Mouse (Mus musculus) layer of hippocampus, postnatal 10 days (tissue): Measurements from ENCODE around the gene Fgfr1op. TPM values are rescaled to one million over a fixed set of nuclear protein-coding genes. Genes with fewer than 3 reads are reported as not detected.
"Not testable (repeated sequence)": the region's sequence is repeated elsewhere in the genome, so short reads cannot be mapped to it uniquely, and the experiment has no call there.

Source experiments
- DNase-seq, 2 experiments: peaks; one replicate each; pipeline ENCODE4 v3.0.0; 2021; ENCODE audit warnings: low spot score in 2 of 2
- long read RNA-seq: library from polyadenylated mRNA; stranded (forward); transcript quantifications from one replicate; pipeline ENCODE4 v2.0.0, GENCODE M21; 2023
- total RNA-seq, 2 experiments: library from RNA; stranded (reverse); gene quantifications; 2 replicates each; pipeline ENCODE4 v1.2.3; 2021

Fgfr1op gene
- total RNA-seq: 10 to 100 TPM; 18.9 to 22.7 TPM
- long read RNA-seq, transcript Fgfr1op-201 (12 exons, 3,077 nt): major isoform, 13 of 23 reads
- long read RNA-seq, partial matches to known transcripts: 1 of 23 reads
- long read RNA-seq, other reads (novel, unspliced or antisense): 7 of 23 reads

DNA sequence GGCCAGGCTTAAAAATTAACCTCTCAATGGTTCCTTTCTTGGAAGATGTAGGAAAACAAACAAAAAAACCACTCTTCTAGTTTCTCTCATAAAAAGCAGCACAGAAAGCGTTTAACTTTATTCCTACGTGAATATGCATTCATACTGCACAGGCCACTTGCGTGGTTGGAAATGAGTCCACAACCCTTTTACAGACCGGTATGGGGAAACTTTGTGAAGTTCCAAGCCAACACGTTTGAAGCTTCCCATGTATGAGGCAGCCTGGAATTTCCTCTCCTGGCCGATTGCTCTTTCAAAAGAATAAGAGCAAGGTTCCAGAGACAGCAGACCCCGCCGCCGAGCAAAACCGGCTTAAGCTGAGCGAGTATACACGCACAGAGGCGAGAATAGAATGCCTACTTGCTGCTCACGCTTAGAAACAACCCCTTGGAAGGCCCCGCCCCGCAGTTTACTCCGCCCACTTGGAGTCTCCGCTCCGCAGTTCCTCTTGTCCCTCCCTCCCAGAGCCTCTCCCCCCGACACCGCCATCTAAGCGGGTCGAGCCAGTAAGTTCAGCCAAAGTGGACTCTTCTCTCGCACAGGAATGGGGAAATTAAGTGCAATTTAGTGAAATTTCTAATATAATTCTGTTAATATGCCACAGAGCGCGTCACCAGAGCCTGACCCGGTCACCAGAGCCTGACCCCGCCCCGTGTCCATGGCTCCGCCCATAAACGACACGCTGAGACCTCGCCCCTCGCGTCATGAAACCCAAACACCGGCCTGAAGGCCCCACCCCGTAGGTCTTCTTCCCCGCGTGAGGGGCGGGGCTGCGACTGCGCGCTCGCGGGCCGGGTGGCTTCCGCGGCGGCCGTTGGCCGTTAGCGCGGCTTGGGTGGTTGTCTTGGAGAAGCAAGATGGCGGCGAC lies at the start of gene Fgfr1op:
Gene Fgfr1op (plus strand): TSS at position 801 of the 907 bp plus-strand sequence.
- DNase-seq: peak; percentile 74 to 77

DNA sequence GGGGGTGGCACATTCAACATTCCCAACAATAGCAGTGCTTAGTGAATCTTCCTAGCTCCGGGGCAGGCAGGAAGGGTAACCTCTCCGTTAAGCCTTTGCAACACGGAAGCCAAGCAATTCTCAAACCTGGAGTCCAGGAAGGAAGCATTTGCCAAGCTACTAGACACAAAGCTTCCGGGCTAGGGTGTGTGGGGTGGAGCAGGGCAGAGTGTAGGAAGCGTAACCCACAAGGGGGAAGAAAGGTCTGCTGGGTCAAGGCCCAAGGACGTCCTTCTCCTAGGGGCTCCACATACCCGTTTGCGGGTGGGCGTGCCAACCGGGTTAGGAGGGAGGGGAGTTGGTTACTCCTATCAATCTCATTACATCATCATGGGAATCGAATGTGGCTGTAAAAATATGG lies 48.9 kb upstream of the Fgfr1op start:
- not testable (repeated sequence) for DNase-seq

DNA sequence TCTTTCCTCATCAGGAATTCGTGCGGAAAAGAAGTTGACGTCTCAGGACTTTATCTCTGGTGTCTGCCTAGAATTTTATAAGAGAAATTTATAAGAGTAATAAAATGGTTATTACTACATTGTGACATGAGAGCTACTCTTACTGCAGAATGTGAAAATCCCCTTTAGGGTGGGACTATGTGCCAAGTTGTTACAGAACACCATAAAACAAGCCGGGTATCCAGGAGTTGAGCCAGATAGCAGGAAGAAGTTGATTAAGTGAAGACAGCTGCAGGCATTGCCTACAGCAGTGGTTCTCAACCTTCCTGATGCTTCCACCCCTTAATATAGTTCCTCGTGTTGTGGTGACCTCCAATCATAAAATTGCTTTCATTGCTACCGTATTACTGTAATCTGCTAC lies 48.4 kb upstream of the Fgfr1op start:
- not testable (repeated sequence) for DNase-seq

DNA sequence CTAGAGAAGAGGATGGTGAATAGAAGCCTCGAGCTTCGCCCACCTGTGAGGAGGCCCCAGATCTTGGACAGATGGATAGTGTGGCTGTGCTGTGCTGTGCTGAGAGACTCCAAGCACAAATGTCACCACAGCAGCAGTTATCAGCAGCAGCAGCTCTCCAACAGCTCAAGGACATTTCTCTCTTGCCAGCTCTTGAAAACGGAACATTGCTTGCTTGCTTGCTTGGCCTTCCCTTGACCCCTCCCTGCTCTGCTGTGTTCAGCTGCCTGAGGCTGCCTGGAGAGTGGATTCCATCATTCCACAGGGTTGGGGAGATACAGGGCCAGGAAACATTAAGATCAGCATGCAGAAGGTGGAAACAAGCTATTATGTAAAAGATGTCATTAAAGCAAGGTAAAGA lies 42.3 kb upstream of the Fgfr1op start:
- not testable (repeated sequence) for DNase-seq

DNA sequence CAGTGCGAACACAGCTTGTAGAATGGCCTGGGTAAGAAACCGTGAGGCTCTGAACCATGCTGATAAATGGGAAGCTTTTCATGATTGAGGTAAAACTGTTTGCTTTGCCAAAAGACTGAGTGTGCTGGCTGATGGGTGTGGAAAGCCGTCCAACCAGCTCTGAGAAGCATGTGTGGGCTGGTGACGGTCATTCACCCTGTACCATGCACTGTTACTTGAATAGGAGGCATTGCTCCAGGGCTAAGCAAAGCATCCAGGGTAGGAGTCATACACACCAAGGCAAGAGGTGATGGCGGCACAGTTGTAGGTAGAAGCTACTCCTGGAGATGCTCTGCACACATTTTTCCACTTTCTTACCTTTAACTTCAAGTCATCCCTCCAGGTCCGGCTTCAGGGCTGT lies 40.7 kb upstream of the Fgfr1op start:
- DNase-seq: not testable (repeated sequence)

DNA sequence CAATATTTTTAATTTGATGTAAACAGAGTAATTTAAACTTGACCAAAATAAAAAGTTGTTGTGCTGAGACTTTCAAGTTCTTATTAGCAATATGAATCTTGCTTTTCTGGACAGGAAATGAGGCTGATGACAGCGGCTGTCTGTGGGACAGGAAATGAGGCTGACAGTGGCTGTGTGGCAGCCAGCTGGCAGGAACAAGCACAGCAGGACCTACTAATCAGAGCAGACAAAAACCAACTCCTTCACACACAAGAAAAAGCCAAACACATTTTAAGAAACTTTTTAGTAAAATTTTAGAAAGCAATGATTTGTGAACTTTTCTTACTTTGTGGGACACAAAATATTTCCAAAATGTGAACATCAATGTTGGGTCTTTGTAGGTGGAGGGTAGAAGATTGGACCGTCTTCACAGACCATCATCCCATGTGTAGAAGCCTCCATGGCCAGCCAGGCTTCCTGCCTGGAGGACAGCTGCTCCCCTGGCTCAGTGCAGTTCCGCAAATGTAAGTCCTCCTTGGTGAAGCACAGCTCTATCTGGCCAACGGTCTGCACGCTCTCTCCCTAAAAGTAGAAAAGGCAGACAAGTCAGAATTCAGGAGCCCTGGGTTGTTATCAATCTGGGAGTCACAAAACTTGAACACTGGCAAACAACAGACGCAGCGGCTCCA lies 36.8 kb upstream of the Fgfr1op start:
- not testable (repeated sequence) for DNase-seq

DNA sequence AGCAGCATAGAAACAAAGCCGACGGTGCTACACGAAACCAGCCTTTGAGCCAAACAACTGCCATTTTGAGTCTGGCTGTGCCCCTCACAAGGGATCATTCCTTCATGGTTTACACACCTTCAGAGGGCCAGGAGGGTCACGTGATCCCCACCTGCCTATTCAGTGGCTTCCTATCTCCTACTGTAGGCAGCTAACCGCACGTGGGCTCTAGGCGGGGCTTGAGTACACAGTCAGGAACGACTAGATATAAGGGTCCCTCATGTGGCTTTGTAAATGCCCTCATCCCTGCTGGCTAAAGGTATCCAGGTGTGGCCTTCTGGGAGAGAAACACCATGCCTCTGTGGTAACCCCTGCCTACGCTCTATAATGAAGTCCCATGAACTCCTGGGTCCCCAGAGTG lies 35.7 kb upstream of the Fgfr1op start:
- DNase-seq: not testable (repeated sequence)

DNA sequence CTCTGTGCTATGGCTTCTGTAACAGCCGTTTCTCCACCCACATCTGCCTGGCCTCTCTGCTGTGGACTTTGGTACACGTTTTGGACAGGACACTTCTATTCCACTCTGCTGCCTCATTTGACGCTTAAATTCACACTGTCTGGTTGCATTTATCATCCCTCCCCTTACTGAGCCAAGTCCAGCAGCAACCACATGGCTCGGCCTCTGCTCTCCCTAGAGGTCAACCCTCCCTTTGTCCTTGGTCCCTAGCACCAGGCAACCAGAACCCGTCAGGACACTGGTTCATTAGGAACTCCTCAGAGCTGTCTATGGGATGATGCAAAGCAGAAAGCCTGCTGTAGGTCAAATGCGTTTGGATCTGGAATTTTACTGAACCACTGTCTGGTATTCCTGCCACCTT lies 34.5 kb upstream of the Fgfr1op start:
- DNase-seq: not testable (repeated sequence)

DNA sequence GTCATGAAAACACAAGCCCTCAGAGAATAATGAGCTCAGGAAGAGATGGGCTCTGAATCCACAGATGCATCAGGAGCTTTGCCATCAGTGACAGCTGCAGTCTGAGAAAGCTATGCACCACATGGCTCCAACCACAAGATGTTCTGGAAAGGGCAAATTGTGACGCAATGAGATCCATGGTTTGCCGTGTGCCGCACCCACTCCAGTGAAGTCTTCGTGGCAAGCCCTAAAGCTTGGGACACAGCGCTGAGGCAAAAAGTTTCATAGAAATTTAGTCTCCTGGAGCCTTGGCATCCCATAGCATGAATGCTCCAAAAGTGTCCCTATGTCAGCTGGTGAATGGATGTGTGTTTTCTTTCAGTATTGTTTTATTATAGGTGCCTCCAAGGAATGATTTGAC lies 27.2 kb upstream of the Fgfr1op start:
- not testable (repeated sequence) for DNase-seq

DNA sequence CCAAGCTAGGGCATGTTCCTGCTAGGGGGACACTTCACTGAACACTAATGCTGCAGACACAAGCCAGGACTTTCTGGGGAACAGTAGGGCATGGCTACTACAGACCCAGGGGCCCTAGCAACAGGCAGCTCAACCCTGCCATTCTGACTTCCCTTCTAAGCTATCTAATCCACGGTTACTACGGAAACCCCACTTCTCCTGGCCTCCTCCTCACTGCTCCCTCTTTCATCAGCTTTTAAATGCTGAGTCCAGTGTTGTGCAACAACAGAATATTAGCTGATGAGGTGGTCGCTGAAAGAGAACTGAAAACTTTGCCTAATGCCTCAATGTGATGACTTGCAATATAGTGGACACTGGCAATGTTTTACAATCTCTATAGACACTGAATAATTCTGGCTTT lies 25.1 kb upstream of the Fgfr1op start:
- not testable (repeated sequence) for DNase-seq

DNA sequence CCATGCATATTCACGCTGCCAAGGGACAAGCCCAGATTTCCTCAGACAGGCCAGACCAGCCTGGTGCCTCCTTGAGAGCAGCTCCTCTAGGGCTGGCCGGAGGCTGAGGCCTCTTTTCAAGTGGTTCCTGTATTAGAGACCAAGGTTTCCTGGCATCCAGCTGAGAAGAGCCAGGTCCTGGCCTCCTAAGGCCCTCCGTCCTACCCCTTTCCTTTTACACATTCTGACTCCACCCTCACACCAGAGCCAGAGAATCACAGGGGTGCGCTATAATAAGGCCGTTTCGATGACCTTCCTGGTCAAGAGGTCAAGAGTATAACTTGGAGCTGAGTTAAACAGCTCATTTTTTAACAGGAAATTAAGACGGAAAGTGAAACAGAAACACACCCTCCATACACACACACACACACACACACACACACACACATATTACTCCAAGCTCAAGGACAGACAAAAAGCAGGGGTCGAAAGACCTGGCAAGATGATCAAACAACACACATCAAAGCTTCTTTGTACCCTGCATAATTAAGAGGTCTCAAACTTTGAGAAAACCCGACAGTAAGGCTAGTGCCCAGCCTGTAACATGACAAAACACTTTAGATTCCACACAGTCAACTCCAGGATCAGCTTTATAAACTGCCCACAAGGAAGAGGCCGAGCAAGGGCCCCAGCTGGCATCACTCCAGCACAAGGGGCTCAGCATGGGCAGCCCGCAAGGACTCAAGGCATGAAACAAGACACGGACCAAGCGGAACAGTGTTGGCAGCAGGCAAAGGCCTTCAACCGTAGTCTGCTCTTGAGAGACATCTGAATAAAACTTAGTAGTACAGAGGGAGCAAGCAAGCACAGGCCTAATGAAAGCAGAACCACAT lies 21.3 kb upstream of the Fgfr1op start:
- DNase-seq: not testable (repeated sequence)

DNA sequence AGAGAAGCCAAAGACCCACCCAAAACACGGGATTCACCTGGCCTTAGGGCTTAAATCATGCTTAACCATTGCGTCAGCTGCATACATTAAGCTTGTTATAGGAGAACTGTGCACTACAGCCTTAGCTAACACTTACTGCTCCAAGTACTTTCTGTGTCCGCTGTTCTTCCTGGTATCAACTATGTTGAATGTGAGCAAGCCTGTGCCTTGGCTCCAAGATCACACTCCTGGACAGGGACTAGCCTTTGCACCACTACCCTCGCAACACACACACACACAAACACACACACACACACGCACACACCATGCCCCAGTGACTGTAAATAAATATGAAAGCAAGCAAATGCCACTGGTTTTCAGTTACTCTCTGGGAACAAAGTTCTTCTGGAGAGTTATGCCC lies 18.4 kb upstream of the Fgfr1op start:
- not testable (repeated sequence) for DNase-seq

DNA sequence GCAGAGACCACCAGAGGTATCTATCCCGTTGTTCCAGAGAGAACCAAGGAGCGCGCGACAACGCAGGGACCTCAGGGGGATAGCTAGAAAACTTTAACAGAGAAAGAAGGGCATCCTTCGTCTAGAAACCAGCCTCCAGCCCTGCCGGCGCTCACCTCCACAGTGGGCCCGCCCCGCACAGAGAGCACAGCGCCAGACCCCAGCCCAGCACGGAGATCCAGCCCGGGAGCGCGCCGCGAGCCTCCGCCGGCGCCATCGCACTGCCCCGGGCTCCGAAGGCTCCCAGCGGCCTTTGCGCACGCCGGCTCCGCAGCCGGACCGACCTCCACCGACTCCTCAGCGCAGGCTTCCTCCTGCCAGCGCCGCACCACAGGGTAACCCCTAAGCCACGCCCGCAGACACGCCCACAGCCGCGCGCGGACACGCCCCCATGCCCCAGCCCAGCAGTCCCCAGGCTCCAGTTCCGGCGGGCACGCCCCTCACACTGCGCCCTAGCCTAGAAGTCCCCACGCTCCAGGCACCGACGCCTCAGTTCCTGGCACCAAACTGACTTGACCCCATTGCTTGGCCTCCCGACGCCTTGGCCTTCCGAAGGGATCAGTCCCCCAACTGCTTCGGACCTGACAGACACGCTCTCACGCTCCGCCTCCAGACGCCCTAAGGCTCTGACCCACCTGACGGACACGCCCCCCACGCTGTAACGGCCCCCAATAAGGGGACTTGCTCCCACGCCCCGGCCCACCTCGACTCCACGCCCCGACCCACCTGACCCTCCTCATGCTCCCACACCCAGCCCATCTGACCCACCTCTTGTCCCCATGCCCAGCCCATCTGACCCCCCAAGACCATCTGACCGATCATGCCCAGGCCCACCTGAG lies 17.6 kb upstream of the Fgfr1op start, which contains the start of the genes Gm49673 and Rnaset2a:
Gene Gm49673 (minus strand): TSS at position 350 of the 878 bp plus-strand sequence.
Gene Rnaset2a (minus strand): TSS at position 659 of the 878 bp plus-strand sequence.
- not testable (repeated sequence) for DNase-seq

DNA sequence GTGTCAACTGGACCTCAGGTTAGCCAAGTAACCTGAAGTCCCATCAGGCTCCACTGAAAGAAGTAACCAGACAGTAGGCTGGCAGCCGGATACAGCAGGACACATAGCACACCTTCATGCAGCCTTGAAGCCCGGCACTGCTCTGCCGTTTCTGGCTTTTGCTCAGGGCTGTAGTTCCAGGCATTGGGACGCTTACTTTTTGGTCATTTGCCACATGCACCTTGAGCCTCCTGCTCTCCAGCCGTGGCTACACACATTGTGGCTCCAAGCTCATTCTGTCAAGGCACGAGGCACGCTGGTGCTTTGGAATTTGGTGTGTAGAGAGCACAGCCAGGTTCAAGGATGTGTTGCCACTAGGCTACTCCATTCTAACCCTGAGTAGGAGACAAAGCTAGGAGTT lies 10.3 kb upstream of the Fgfr1op start:
- DNase-seq: not testable (repeated sequence)

DNA sequence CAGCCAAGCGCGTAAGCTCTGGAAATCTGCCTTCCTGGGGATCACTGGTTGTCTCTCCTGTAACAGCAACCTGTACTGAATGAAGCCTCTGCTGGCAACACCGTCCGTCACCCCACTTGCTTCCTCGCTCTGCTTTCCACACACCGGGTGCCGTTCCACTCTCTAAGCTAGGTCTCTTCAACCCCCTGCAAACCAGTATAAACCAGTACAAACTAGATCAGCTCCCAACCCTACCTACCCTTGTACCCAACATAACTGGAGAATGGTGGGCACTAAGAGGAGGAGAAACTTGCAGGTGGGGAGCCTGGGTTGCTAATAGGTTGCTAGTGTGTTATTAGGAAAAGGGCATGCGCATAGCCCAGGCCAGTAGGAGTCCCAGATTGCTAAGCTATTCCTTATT lies 9.3 kb upstream of the Fgfr1op start:
- not testable (repeated sequence) for DNase-seq

DNA sequence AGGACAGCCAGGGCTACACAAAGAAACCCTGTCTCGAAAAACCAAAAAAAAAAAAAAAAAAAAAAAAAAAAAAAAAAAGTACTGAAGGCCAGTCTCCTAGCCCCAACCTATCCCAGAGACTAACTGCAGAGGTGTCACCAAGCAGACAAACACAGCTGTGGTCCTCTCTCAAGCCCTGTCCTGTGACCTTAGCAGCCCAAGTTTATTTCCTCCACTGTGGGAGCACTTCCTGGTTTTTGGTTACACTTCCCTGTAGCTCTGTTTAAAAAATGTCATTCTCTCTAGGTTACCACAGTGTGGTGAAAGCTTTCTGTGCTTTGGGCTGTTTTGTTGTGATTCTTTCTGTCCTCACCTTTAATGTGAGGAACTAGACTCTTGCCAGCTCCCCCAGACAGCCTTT lies 6.7 kb upstream of the Fgfr1op start:
- not testable (repeated sequence) for DNase-seq

DNA sequence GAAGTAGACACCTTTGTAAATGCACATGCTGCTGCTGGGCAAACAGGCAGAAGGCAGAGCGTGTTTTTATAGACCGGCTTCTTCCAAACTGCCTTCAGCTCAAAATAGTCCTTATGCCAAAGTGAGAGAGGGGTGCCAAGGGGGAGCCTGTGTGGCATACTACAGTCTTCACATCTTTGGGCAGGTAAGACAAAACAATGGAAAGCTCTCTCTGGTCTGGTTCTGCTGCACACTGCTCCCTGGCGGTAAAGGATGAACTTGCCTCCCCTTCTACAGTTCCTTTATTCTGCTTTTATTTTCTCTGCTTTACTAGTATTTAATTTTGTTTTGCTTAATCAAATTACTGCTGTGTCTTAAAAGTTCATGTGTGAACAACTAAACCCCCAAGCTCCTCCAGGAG lies 4.3 kb upstream of the Fgfr1op start:
- DNase-seq: peak; percentile 49 to 62

DNA sequence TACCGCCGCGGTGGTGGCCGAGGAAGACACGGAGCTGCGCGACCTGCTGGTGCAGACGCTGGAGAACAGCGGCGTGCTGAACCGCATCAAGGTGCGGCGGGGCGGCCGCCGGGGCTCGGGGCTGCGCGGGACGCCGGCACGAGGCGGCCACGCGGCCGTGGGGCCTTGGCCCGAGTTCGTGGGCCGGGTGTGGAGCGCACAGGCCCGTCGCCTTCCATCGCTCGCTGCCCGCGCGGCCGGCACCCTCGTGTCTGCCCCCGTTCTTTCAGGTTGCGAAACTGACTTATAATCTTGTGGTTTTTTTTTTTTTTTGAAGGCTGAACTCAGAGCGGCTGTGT lies 276 bp downstream of the Fgfr1op start:
- peak in 1 of 2 experiments; percentile 51 for DNase-seq

DNA sequence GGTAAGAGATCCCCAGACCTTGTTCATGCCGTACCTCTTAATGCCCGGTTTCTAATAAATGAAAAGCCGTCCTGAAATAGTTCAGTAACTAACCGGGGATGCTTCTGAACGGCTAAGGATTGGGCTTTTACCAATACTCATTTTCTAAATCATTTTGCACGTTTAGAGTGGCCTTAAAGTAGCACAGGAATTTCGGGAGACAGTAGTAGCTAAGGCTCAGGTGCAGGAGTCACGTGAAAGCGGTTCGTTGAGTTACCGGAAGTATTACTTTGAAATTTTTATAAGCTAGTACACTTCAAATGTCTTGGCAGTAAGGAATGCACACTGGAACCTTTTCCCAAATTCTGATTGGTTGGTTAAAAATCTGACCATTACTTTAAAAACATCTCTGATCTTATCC lies 676 bp downstream of the Fgfr1op start:
- not testable (repeated sequence) for DNase-seq

DNA sequence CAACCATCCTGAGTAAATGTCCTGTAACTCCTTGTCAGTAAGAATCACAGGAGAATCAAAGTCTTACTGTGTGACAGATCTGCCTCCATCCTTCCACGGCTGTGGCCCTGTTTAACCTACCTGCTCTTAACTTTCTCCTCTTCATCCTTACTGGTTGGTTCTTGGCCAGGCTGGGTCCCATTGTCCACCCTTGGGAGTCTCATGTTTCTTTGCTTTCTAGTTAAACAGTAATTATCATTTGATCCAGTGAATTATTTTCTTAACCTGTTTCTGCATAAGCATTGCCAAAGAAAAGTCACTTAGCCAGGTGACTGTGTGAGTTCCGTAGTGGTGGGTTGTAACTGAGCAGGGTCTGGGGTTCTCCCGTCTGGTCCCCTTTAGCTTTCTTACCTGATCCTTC lies 1.2 kb downstream of the Fgfr1op start:
- not testable (repeated sequence) for DNase-seq
